Mouse (Mus musculus) heart, adult 2 months (tissue): ENCODE results near the gene Olfr1128. TPM values are rescaled to one million over a fixed set of nuclear protein-coding genes. Genes with fewer than 3 reads are reported as not detected.
"Not testable (repeated sequence)": the region's sequence is repeated elsewhere in the genome, so short reads cannot be mapped to it uniquely, and the experiment has no call there.

ENCODE experiments used
- DNase-seq, 2 experiments: peaks; one replicate each; pipeline ENCODE4 v3.0.0; 2021
- H3K27ac ChIP-seq: fragments of 200-600 bp; 2 replicates; pipeline ENCODE4 v1.8.1; 2022
- H3K27me3 ChIP-seq: fragments of 200-500 bp; 2 replicates; pipeline ENCODE4 v1.6.1; 2012; ENCODE audit warnings: mild to moderate bottlenecking, low read length, inconsistent platforms, mixed read lengths; ENCODE audit not compliant: control insufficient read depth, insufficient read depth
- H3K36me3 ChIP-seq: fragments of 200-500 bp; 2 replicates; pipeline ENCODE4 v1.6.1; 2012; ENCODE audit warnings: low read length, inconsistent platforms; ENCODE audit not compliant: control insufficient read depth, insufficient read depth
- H3K4me1 ChIP-seq: fragments of 200-500 bp; 2 replicates; pipeline ENCODE4 v1.6.1; 2011; ENCODE audit warnings: low read length; ENCODE audit not compliant: control insufficient read depth, insufficient read depth
- H3K4me3 ChIP-seq: fragments of 200-600 bp; 2 replicates; pipeline ENCODE4 v1.8.1; 2022
- H3K79me2 ChIP-seq: fragments of 200-500 bp; replicated peaks from 2 replicates; pipeline ENCODE4 v1.6.1; 2012; ENCODE audit warnings: mild to moderate bottlenecking, inconsistent platforms, low read length, moderate library complexity, mixed read lengths; ENCODE audit not compliant: control insufficient read depth, insufficient read depth
- H3K9ac ChIP-seq: fragments of 200-500 bp; 2 replicates; pipeline ENCODE4 v1.6.1; 2012; ENCODE audit warnings: low read depth, mild to moderate bottlenecking, control low read depth, inconsistent platforms, low read length, mixed read lengths
- CTCF ChIP-seq: fragments of 200-600 bp; IDR thresholded peaks from 2 replicates; pipeline ENCODE4 v1.8.1; 2022; ENCODE audit warnings: antibody characterized with exemption, mild to moderate bottlenecking, moderate library complexity
- EP300 ChIP-seq: fragments of 200-500 bp; IDR thresholded peaks from 2 replicates; pipeline ENCODE4 v1.6.1; 2011; ENCODE audit warnings: low read depth, low read length, control low read depth; ENCODE audit not compliant: insufficient read depth
- POLR2A ChIP-seq: fragments of 200-500 bp; IDR thresholded peaks from 2 replicates; pipeline ENCODE4 v1.6.1; 2011; ENCODE audit warnings: mild to moderate bottlenecking, low read depth, low read length, control low read depth; ENCODE audit not compliant: insufficient read depth
- WGBS: fragments of 180-500 bp; shearing (Covaris S2); methylation state at CpG from one replicate; pipeline ENCODE4 v1.1.7; 2018; 5-methylcytosine and 5-hydroxymethylcytosine counted together
- intact Hi-C: fragments of 180-260 bp; cut with DNase I; formaldehyde crosslinking; loops from one replicate; pipeline ENCODE4 v1.15.1; 2025
- long read RNA-seq: library from polyadenylated mRNA; stranded (forward); transcript quantifications from one replicate; pipeline ENCODE4 v2.0.0, GENCODE M21; 2021
- polyA plus RNA-seq: library from polyadenylated mRNA; depleted of rRNA; stranded (reverse); fragments of >200 nt; gene quantifications from 2 replicates; pipeline ENCODE4 v1.2.3, GENCODE M21; 2012; rRNA removed
- total RNA-seq, 2 experiments: library from RNA; stranded (reverse); gene quantifications; 2 replicates each; pipeline ENCODE4 v1.2.3; 2021

Gene Olfr1128
- total RNA-seq (not detected), polyA plus RNA-seq (not detected in 2 replicates)
- long read RNA-seq, result 0 reads

- intact Hi-C loops, result no loop called here
Measured at GRCm38 (mm10) chr2:87545442-87545841, at the start of gene Olfr1128. Gene Olfr1128, minus strand, starts transcription at chr2:87545542.

GRCm38 (mm10) chr2:87573602-87574001 is 28.3 kb upstream of the Olfr1128 start, which contains the start of gene Olfr1129:
Gene Olfr1129, plus strand, starts transcription at chr2:87573902.
- H3K79me2 ChIP-seq, H3K9ac ChIP-seq, H3K27ac ChIP-seq, H3K4me3 ChIP-seq, H3K4me1 ChIP-seq, H3K36me3 ChIP-seq, DNase-seq, intact Hi-C loops, H3K27me3 ChIP-seq: not testable (repeated sequence)
- 42% methylated on average over 1 of the region's 1 CpGs for WGBS

More at GRCm38 (mm10) chr2:87545442-87545841, at the start of gene Olfr1128:
- 65% methylated on average over 1 of the region's 1 CpGs for WGBS
- TF ChIP-seq POLR2A, result no peak
- TF ChIP-seq EP300, result no peak
- no peak for TF ChIP-seq CTCF
- Histone ChIP-seq H3K27me3 (no peaks in the 10 kb centered on the region), H3K9ac (no peak within 1 kb of the TSS), H3K4me1 (no peaks in the 10 kb centered on the region), H3K36me3 (no peaks in the 10 kb centered on the region), H3K4me3 (no peak within 1 kb of the TSS), H3K27ac (no peak within 1 kb of the TSS), H3K79me2 (no peaks in the 10 kb centered on the region)
- DNase-seq, result no peak

- Histone ChIP-seq H3K79me2 (no peaks in the 10 kb centered on the region), H3K4me3 (no peak overlapping the region), H3K27ac (no peak overlapping the region), H3K36me3 (no peaks in the 10 kb centered on the region), H3K27me3 (no peaks in the 10 kb centered on the region), H3K4me1 (no peaks in the 10 kb centered on the region), H3K9ac (no peak overlapping the region)
- intact Hi-C loops, result no loop called here
- WGBS, result 52% methylated on average over 2 of the region's 2 CpGs
- TF ChIP-seq EP300 (no peak), POLR2A (no peak), CTCF (no peak)
- no peak for DNase-seq
Measured at GRCm38 (mm10) chr2:87534826-87535225, 10.5 kb downstream of the Olfr1128 start.

GRCm38 (mm10) chr2:87531496-87531895 is 13.8 kb downstream of the Olfr1128 start, which contains the start of gene Olfr153:
Gene Olfr153, plus strand, starts transcription at chr2:87531796.
- Histone ChIP-seq H3K4me1 (no peaks in the 10 kb centered on the region), H3K9ac (no peak within 1 kb of the TSS), H3K36me3 (no peaks in the 10 kb centered on the region), H3K79me2 (no peaks in the 10 kb centered on the region), H3K27me3 (no peaks in the 10 kb centered on the region), H3K27ac (no peak within 1 kb of the TSS), H3K4me3 (no peak within 1 kb of the TSS)
- TF ChIP-seq POLR2A (no peak), EP300 (no peak)
- intact Hi-C loops, result no loop called here
- no peak for DNase-seq

GRCm38 (mm10) chr2:87525899-87526616 is 19.3 kb downstream of the Olfr1128 start:
- DNase-seq, intact Hi-C loops, H3K36me3 ChIP-seq, H3K27me3 ChIP-seq, H3K4me3 ChIP-seq, H3K9ac ChIP-seq, H3K79me2 ChIP-seq, H3K27ac ChIP-seq, H3K4me1 ChIP-seq: not testable (repeated sequence)
- 45% methylated on average over 39 of the region's 39 CpGs for WGBS

- H3K36me3 ChIP-seq, result no peaks in the 10 kb centered on the region
- no peak overlapping the region for H3K27ac ChIP-seq
- WGBS, result 59% methylated on average over 4 of the region's 4 CpGs
- TF ChIP-seq EP300 (no peak), CTCF (no peak), POLR2A (no peak)
- H3K4me3 ChIP-seq, result no peak overlapping the region
- no peak overlapping the region for H3K9ac ChIP-seq
- H3K4me1 ChIP-seq, result no peaks in the 10 kb centered on the region
- peak; percentile 43 to 53 for DNase-seq
- intact Hi-C loops, result no loop called here
- H3K27me3 ChIP-seq, result no peaks in the 10 kb centered on the region
- H3K79me2 ChIP-seq, result no peaks in the 10 kb centered on the region
Measured at GRCm38 (mm10) chr2:87520651-87521050, 24.7 kb downstream of the Olfr1128 start.
